Mouse (Mus musculus): Measurements from ENCODE around the gene Cdc42ep1. TPM values are rescaled to one million over a fixed set of nuclear protein-coding genes. Genes with fewer than 3 reads are reported as not detected.

Cdc42ep1 gene
- polyA plus RNA-seq (2012; rRNA removed) = 95.3 and 99.7 TPM in 2 replicates

GRCm38 (mm10) chr15:78842371-78843163, at the start of gene Cdc42ep1:
Gene Cdc42ep1 (plus strand): TSS chr15:78842624.

GRCm38 (mm10) chr15:78802776-78803391, 39.5 kb upstream of the Cdc42ep1 start, which contains the start of gene Card10:
Gene Card10 (minus strand): TSS chr15:78803042.

DNA sequence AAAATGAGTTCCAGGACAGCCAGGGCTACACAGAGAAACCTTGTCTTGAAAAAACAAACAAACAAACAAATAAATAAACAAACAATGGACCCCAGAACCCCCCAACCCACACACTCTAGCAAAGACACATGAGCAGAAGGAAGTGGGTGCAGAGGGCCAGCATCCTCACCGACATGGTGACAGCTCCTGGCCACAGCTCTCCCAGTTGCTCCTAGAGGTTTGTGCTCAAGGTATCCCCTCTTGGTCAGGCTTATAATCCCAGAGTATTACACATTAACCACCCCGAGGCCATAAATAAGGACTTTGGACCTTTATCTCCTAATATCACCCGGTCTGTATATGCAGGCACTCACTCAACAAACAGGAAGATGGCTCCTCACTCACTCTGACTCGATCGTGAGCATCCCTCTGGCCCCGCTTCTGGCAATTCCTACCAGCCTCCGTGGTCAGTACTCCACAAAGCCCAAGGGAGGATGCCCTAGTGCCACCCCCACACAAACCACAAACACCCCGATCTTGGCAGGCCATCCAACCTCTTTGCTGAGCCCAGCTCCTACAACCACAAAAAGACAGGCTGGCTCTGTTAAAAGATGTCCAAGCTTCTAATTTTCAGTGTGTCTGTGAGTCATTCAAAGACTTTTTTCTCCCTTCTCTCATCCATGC, 13.0 kb downstream of the Cdc42ep1 start, which contains the start of gene Lgals2:
Lgals2 (minus strand) TSS at position 227 of the 663 bp plus-strand sequence.

DNA sequence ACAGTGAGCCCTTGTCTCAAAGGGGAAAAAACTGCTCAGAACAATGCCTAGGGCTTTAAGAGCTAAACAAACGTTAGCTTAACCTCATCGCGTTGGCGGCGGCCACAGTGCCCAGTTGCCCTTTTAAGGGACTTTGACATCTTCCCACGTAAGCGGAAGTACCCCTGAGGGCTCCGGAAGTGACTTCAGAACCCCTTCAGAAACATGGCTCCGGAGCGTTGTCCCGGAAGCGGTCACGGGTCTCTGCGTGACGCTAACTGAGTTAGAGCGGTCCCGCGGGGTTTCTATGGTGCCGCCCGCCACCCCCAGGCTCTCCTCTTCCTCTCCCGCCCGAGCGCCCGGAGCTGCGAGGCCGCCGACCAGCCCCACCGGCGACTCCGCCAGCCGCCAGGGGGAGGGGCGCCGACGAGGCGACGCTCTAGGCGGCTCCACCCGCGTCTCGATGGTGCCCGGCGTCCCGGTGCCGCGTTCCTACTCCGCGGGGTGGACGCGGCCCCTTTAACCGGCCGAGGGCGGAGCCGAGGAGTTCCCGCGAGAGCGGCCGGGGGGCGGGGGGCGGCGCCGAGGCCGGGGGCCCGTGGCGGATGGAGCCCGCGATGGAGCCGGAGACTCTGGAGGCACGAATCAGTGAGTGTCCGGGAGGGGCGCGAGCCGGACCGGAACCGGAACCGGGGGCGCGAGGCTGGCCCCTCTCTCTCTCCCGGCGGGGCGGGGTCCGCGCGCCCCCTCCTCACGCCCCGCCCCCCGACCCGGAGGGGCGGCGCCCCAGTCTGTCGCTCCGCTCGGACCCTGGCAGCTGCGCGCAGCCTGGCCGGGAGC, 34.8 kb downstream of the Cdc42ep1 start, which contains the start of gene Gga1:
Gga1 (plus strand) TSS at position 200 of the 819 bp plus-strand sequence.

GRCm38 (mm10) chr15:78899409-78899739, 57.0 kb downstream of the Cdc42ep1 start, which contains the start of gene Gm49510:
Gene Gm49510 (plus strand): TSS chr15:78899667.

GRCm38 (mm10) chr15:78899740-78900584, 57.5 kb downstream of the Cdc42ep1 start, which contains the start of gene Sh3bp1:
Gene Sh3bp1 (plus strand): TSS chr15:78899768.

Other genes with a start within 250 kb of the Cdc42ep1 start
- 5.4 and 7.4 TPM in 2 replicates for gene Cyth4, start 245.6 kb upstream of the Cdc42ep1 start, polyA plus RNA-seq (2012; rRNA removed)
- gene Elfn2, start 123.9 kb upstream of the Cdc42ep1 start, polyA plus RNA-seq (2012; rRNA removed) = 0.09 and 0.11 TPM in 2 replicates
- 4.8 and 6.4 TPM in 2 replicates for gene Mfng, start 69.1 kb upstream of the Cdc42ep1 start, polyA plus RNA-seq (2012; rRNA removed)
- 17.4 and 21.5 TPM in 2 replicates for gene Card10, start 39.6 kb upstream of the Cdc42ep1 start, polyA plus RNA-seq (2012; rRNA removed)
- gene Lgals2, start 12.9 kb downstream of the Cdc42ep1 start, polyA plus RNA-seq (2012; rRNA removed) = 1,065 and 1,817 TPM in 2 replicates
- gene Gga1, start 34.6 kb downstream of the Cdc42ep1 start, polyA plus RNA-seq (2012; rRNA removed) = 70.1 and 87.7 TPM in 2 replicates
- 0.04 and 0.13 TPM in 2 replicates for gene Gm49510, start 57.0 kb downstream of the Cdc42ep1 start, polyA plus RNA-seq (2012; rRNA removed)
- 84.9 and 94.6 TPM in 2 replicates for gene Sh3bp1, start 57.1 kb downstream of the Cdc42ep1 start, polyA plus RNA-seq (2012; rRNA removed)
- 4.0 and 6.7 TPM in 2 replicates for gene Pdxp, start 71.3 kb downstream of the Cdc42ep1 start, polyA plus RNA-seq (2012; rRNA removed)
- 167 and 196 TPM in 2 replicates for gene Lgals1, start 84.1 kb downstream of the Cdc42ep1 start, polyA plus RNA-seq (2012; rRNA removed)
- gene Nol12, start 92.3 kb downstream of the Cdc42ep1 start, polyA plus RNA-seq (2012; rRNA removed) = 8.0 and 11.5 TPM in 2 replicates
- 33.4 and 42.2 TPM in 2 replicates for gene Triobp, start 105.1 kb downstream of the Cdc42ep1 start, polyA plus RNA-seq (2012; rRNA removed)
- gene H1f0, start 185.8 kb downstream of the Cdc42ep1 start, polyA plus RNA-seq (2012; rRNA removed) = 63.2 and 88.2 TPM in 2 replicates
- gene Galr3, start 199.3 kb downstream of the Cdc42ep1 start, polyA plus RNA-seq (2012; rRNA removed) = 2.5 and 5.2 TPM in 2 replicates
- gene Ankrd54, start 220.3 kb downstream of the Cdc42ep1 start, polyA plus RNA-seq (2012; rRNA removed) = 65.3 and 91.0 TPM in 2 replicates
- gene Eif3l, start 232.6 kb downstream of the Cdc42ep1 start, polyA plus RNA-seq (2012; rRNA removed) = 56.8 and 56.9 TPM in 2 replicates

Measured in stomach, adult 2 months (tissue).